Mouse (Mus musculus): Measurements from ENCODE around the gene Olfr123. TPM values are rescaled to one million over a fixed set of nuclear protein-coding genes. Genes with fewer than 3 reads are reported as not detected.

Gene Olfr123
- total RNA-seq (2014; rRNA removed) (not detected in 2 replicates), polyA plus RNA-seq (2015; fragmentation: Nextera tagmentation; extraction: Ambion mirVana) (not detected in 2 replicates)

DNA sequence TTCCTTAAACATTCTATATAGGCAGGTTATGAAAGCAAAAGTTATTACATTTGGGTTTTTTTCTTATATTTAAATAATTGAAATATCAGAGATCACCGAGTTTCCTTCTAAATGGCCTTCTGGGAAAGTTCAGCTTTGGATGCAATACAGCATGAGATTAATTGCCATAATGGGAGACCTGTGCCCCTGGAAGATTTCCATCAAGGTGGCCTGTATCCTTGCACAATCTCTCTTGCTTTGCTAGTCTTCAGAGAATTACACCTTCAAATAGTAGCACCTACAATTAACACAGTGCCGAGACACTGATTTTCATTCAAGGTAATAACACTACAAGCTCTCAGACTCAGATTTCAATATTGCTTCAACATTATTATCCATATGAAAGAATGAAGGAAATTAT lies at the start of gene Olfr123:
Gene Olfr123 (plus strand): TSS at position 301 of the 400 bp plus-strand sequence.
- H3K27ac ChIP-seq (ENCODE audit: low read depth, low read length): no peak within 1 kb of the TSS
- H3K27me3 ChIP-seq (ENCODE audit: insufficient read depth, low read length): no peaks in the 10 kb centered on the region
- no peak within 1 kb of the TSS for H3K4me3 ChIP-seq (ENCODE audit: low read depth, low read length)
- ATAC-seq (ENCODE audit: low FRiP score) (no peak), DNase-seq (ENCODE audit: low spot score) (no peak)
- no peak within 1 kb of the TSS for H3K9ac ChIP-seq (replicated peaks; ENCODE audit: low read length, poor library complexity, severe bottlenecking)
- H3K9me3 ChIP-seq (ENCODE audit: low read length): no peaks in the 10 kb centered on the region
- no peak for TF ChIP-seq CTCF (IDR thresholded peaks at IDR 0.05)
- no peak within 1 kb of the TSS for H3K4me2 ChIP-seq (ENCODE audit: low read depth, low read length, poor library complexity, severe bottlenecking)
- no peaks in the 10 kb centered on the region for H3K36me3 ChIP-seq (ENCODE audit: insufficient read depth, low read length)
- 94% methylated on average over 2 of the region's 2 CpGs for WGBS
- H3K4me1 ChIP-seq (ENCODE audit: insufficient read depth, low read length): no peaks in the 10 kb centered on the region

DNA sequence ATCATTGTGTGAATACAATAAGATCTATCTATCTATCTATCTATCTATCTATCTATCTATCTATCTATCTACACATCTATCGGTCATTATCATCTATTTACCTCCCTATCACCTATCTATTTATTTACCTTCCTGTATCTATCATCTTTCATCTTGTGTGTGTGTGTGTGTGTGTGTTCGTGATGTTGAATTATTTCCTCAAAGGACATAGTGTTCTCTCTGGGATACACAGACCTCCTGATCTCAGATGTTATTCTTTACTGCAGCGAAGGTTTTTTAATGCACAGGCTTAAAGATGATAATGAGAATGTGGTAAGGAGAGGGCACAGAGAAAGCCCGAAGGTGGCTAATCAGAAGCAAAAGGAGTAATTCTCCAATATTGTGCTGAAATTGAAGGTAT lies 25.0 kb upstream of the Olfr123 start, which contains the start of gene Olfr122:
Gene Olfr122 (plus strand): TSS at position 301 of the 400 bp plus-strand sequence.
- H3K27ac ChIP-seq (ENCODE audit: low read depth, low read length): no peak within 1 kb of the TSS
- TF ChIP-seq CTCF (IDR thresholded peaks at IDR 0.05): no peak
- WGBS: 87% methylated on average over 4 of the region's 4 CpGs
- no peaks in the 10 kb centered on the region for H3K36me3 ChIP-seq (ENCODE audit: insufficient read depth, low read length)
- no peak within 1 kb of the TSS for H3K9ac ChIP-seq (replicated peaks; ENCODE audit: low read length, poor library complexity, severe bottlenecking)
- H3K4me1 ChIP-seq (ENCODE audit: insufficient read depth, low read length): no peaks in the 10 kb centered on the region
- H3K27me3 ChIP-seq (ENCODE audit: insufficient read depth, low read length): no peaks in the 10 kb centered on the region
- DNase-seq (ENCODE audit: low spot score): no peak
- no peaks in the 10 kb centered on the region; the same call in 1 of the 2 replicates for H3K9me3 ChIP-seq (ENCODE audit: low read length)
- no peak within 1 kb of the TSS for H3K4me3 ChIP-seq (ENCODE audit: low read depth, low read length)
- no peak for ATAC-seq (ENCODE audit: low FRiP score)
- no peak within 1 kb of the TSS for H3K4me2 ChIP-seq (ENCODE audit: low read depth, low read length, poor library complexity, severe bottlenecking)

DNA sequence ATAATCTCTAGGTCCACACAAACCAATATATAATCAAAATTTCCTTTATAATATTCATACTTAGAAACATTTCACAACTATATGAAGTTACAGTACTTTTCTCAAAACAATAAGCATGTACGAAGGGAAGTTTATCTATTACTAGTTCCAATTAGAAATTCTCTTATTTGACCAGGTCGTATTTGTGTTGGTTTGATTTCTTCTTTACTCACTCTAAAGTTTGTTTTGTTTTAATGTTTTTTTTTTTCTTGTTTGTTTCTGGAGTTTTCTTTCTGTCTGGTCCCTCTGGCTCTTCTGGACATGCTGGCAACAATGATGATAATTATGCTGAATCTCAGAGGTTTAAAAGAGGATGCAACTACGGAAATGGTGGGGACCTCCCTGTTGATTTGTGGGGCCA lies 6.3 kb downstream of the Olfr123 start, which contains the start of gene Olfr124:
Gene Olfr124 (plus strand): TSS at position 301 of the 400 bp plus-strand sequence.
- Histone ChIP-seq H3K27ac (ENCODE audit: low read depth, low read length) (no peak within 1 kb of the TSS), H3K9ac (replicated peaks; ENCODE audit: low read length, poor library complexity, severe bottlenecking) (no peak within 1 kb of the TSS), H3K36me3 (ENCODE audit: insufficient read depth, low read length) (no peaks in the 10 kb centered on the region), H3K27me3 (ENCODE audit: insufficient read depth, low read length) (no peaks in the 10 kb centered on the region), H3K4me1 (ENCODE audit: insufficient read depth, low read length) (no peaks in the 10 kb centered on the region), H3K4me2 (ENCODE audit: low read depth, low read length, poor library complexity, severe bottlenecking) (no peak within 1 kb of the TSS), H3K4me3 (ENCODE audit: low read depth, low read length) (no peak within 1 kb of the TSS), H3K9me3 (ENCODE audit: low read length) (no peaks in the 10 kb centered on the region)
- DNase-seq (ENCODE audit: low spot score): no peak
- 85% methylated on average over 3 of the region's 3 CpGs for WGBS
- no peak for ATAC-seq (ENCODE audit: low FRiP score)
- no peak for TF ChIP-seq CTCF (IDR thresholded peaks at IDR 0.05)

DNA sequence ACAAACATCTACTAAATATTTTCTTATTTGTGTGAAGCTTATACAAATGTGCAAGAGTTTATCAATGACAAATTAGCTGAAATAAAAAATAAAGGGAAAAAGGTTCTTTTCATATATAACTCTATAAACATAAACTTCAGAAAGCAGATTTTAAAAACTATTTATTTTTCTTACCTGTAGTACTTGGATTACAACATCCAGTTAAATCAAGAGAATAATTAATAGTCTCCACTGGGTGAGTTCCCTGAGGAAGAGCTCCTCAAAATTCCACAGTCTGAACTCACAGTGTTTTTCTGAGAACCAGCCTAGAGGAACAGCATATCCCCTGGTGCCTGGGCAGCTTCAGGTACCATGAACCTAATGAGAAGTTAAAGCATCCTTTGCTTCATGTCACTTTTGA lies 39.3 kb downstream of the Olfr123 start, which contains the start of gene Olfr125:
Gene Olfr125 (plus strand): TSS at position 301 of the 400 bp plus-strand sequence.
- no peaks in the 10 kb centered on the region for H3K36me3 ChIP-seq (ENCODE audit: insufficient read depth, low read length)
- H3K9ac ChIP-seq (replicated peaks; ENCODE audit: low read length, poor library complexity, severe bottlenecking): no peak within 1 kb of the TSS
- no peak within 1 kb of the TSS for H3K27ac ChIP-seq (ENCODE audit: low read depth, low read length)
- H3K4me2 ChIP-seq (ENCODE audit: low read depth, low read length, poor library complexity, severe bottlenecking): no peak within 1 kb of the TSS
- DNase-seq (ENCODE audit: low spot score) (no peak), ATAC-seq (ENCODE audit: low FRiP score) (no peak)
- no peaks in the 10 kb centered on the region for H3K9me3 ChIP-seq (ENCODE audit: low read length)
- no peaks in the 10 kb centered on the region for H3K4me1 ChIP-seq (ENCODE audit: insufficient read depth, low read length)
- no peak within 1 kb of the TSS for H3K4me3 ChIP-seq (ENCODE audit: low read depth, low read length)
- no peaks in the 10 kb centered on the region for H3K27me3 ChIP-seq (ENCODE audit: insufficient read depth, low read length)
- no peak for TF ChIP-seq CTCF (IDR thresholded peaks at IDR 0.05)

DNA sequence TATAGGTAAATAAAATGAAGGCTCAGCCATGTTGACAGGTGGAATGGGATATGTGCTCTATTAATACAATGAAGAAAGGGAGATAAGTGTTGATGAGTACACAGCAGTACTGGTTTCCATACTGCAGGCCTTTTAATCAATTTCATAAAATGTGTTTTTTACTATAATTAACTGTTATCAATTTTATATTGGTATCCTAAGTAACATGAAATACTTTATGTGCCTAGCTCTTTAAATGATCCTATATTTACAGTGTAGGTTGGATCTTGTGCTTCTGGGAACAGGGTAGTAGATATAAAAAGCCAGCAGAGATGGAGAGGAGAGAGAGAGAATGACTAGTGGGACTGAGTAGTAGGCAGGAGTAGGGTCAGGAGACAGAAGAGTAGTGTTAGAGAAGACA lies 53.9 kb downstream of the Olfr123 start, which contains the start of gene Olfr126:
Gene Olfr126 (plus strand): TSS at position 301 of the 400 bp plus-strand sequence.
- Histone ChIP-seq H3K4me1 (ENCODE audit: insufficient read depth, low read length) (no peaks in the 10 kb centered on the region), H3K27ac (ENCODE audit: low read depth, low read length) (no peak within 1 kb of the TSS), H3K27me3 (ENCODE audit: insufficient read depth, low read length) (no peaks in the 10 kb centered on the region), H3K36me3 (ENCODE audit: insufficient read depth, low read length) (no peaks in the 10 kb centered on the region), H3K4me3 (ENCODE audit: low read depth, low read length) (no peak within 1 kb of the TSS), H3K9me3 (ENCODE audit: low read length) (no peaks in the 10 kb centered on the region), H3K9ac (replicated peaks; ENCODE audit: low read length, poor library complexity, severe bottlenecking) (no peak within 1 kb of the TSS), H3K4me2 (ENCODE audit: low read depth, low read length, poor library complexity, severe bottlenecking) (no peak within 1 kb of the TSS)
- no peak for TF ChIP-seq CTCF (IDR thresholded peaks at IDR 0.05)
- ATAC-seq (ENCODE audit: low FRiP score): no peak
- no peak for DNase-seq (ENCODE audit: low spot score)

Other genes starting within 250 kb of the Olfr123 start
- not detected in 2 replicates for gene Olfr112, start 224.1 kb upstream of the Olfr123 start, total RNA-seq (2014; rRNA removed)
- not detected in 2 replicates for gene Olfr112, start 224.1 kb upstream of the Olfr123 start, polyA plus RNA-seq (2015; fragmentation: Nextera tagmentation; extraction: Ambion mirVana)
- gene Olfr113, start 215.9 kb upstream of the Olfr123 start, total RNA-seq (2014; rRNA removed): not detected in 2 replicates
- gene Olfr113, start 215.9 kb upstream of the Olfr123 start, polyA plus RNA-seq (2015; fragmentation: Nextera tagmentation; extraction: Ambion mirVana): not detected in 2 replicates
- gene Olfr114, start 200.8 kb upstream of the Olfr123 start, total RNA-seq (2014; rRNA removed): not detected in 2 replicates
- not detected in 2 replicates for gene Olfr114, start 200.8 kb upstream of the Olfr123 start, polyA plus RNA-seq (2015; fragmentation: Nextera tagmentation; extraction: Ambion mirVana)
- gene Olfr115, start 166.4 kb upstream of the Olfr123 start, total RNA-seq (2014; rRNA removed): not detected in 2 replicates
- gene Olfr115, start 166.4 kb upstream of the Olfr123 start, polyA plus RNA-seq (2015; fragmentation: Nextera tagmentation; extraction: Ambion mirVana): not detected in 2 replicates
- gene Olfr116, start 166.3 kb upstream of the Olfr123 start, total RNA-seq (2014; rRNA removed): not detected in 2 replicates
- not detected in 2 replicates for gene Olfr116, start 166.3 kb upstream of the Olfr123 start, polyA plus RNA-seq (2015; fragmentation: Nextera tagmentation; extraction: Ambion mirVana)
- gene Olfr117, start 129.7 kb upstream of the Olfr123 start, total RNA-seq (2014; rRNA removed): not detected in 2 replicates
- not detected in 2 replicates for gene Olfr117, start 129.7 kb upstream of the Olfr123 start, polyA plus RNA-seq (2015; fragmentation: Nextera tagmentation; extraction: Ambion mirVana)
- not detected in 2 replicates for gene Olfr118, start 126.5 kb upstream of the Olfr123 start, total RNA-seq (2014; rRNA removed)
- gene Olfr118, start 126.5 kb upstream of the Olfr123 start, polyA plus RNA-seq (2015; fragmentation: Nextera tagmentation; extraction: Ambion mirVana): not detected in 2 replicates
- not detected in 2 replicates for gene Olfr119, start 97.0 kb upstream of the Olfr123 start, total RNA-seq (2014; rRNA removed)
- gene Olfr119, start 97.0 kb upstream of the Olfr123 start, polyA plus RNA-seq (2015; fragmentation: Nextera tagmentation; extraction: Ambion mirVana): not detected in 2 replicates
- gene Olfr120, start 71.7 kb upstream of the Olfr123 start, total RNA-seq (2014; rRNA removed): not detected in 2 replicates
- gene Olfr120, start 71.7 kb upstream of the Olfr123 start, polyA plus RNA-seq (2015; fragmentation: Nextera tagmentation; extraction: Ambion mirVana): not detected in 2 replicates
- gene Olfr121, start 44.7 kb upstream of the Olfr123 start, total RNA-seq (2014; rRNA removed): not detected in 2 replicates
- not detected in 2 replicates for gene Olfr121, start 44.7 kb upstream of the Olfr123 start, polyA plus RNA-seq (2015; fragmentation: Nextera tagmentation; extraction: Ambion mirVana)
- not detected in 2 replicates for gene Olfr122, start 24.9 kb upstream of the Olfr123 start, total RNA-seq (2014; rRNA removed)
- not detected in 2 replicates for gene Olfr122, start 24.9 kb upstream of the Olfr123 start, polyA plus RNA-seq (2015; fragmentation: Nextera tagmentation; extraction: Ambion mirVana)
- gene Olfr124, start 6.4 kb downstream of the Olfr123 start, total RNA-seq (2014; rRNA removed): not detected in 2 replicates
- not detected in 2 replicates for gene Olfr124, start 6.4 kb downstream of the Olfr123 start, polyA plus RNA-seq (2015; fragmentation: Nextera tagmentation; extraction: Ambion mirVana)
- gene Olfr125, start 39.4 kb downstream of the Olfr123 start, total RNA-seq (2014; rRNA removed): not detected in 2 replicates
- gene Olfr125, start 39.4 kb downstream of the Olfr123 start, polyA plus RNA-seq (2015; fragmentation: Nextera tagmentation; extraction: Ambion mirVana): not detected in 2 replicates
- not detected in 2 replicates for gene Olfr126, start 54.0 kb downstream of the Olfr123 start, total RNA-seq (2014; rRNA removed)
- gene Olfr126, start 54.0 kb downstream of the Olfr123 start, polyA plus RNA-seq (2015; fragmentation: Nextera tagmentation; extraction: Ambion mirVana): not detected in 2 replicates
- gene Olfr127, start 106.9 kb downstream of the Olfr123 start, total RNA-seq (2014; rRNA removed): not detected in 2 replicates
- not detected in 2 replicates for gene Olfr127, start 106.9 kb downstream of the Olfr123 start, polyA plus RNA-seq (2015; fragmentation: Nextera tagmentation; extraction: Ambion mirVana)
- not detected in 2 replicates for gene Olfr128, start 127.0 kb downstream of the Olfr123 start, total RNA-seq (2014; rRNA removed)
- not detected in 2 replicates for gene Olfr128, start 127.0 kb downstream of the Olfr123 start, polyA plus RNA-seq (2015; fragmentation: Nextera tagmentation; extraction: Ambion mirVana)
- not detected in 2 replicates for gene Olfr761, start 159.6 kb downstream of the Olfr123 start, total RNA-seq (2014; rRNA removed)
- not detected in 2 replicates for gene Olfr761, start 159.6 kb downstream of the Olfr123 start, polyA plus RNA-seq (2015; fragmentation: Nextera tagmentation; extraction: Ambion mirVana)